Mouse (Mus musculus) limb, embryonic 13.5 days (tissue): ENCODE data around the gene Dpm2. TPM values are rescaled to one million over a fixed set of nuclear protein-coding genes. Genes with fewer than 3 reads are reported as not detected.

Source experiments
- ATAC-seq: fragments of 200-750 bp; cut with Nextera tagmentation; 2 replicates; pipeline ENCODE4 v1.8.0; 2017; ENCODE audit warnings: low read depth, moderate number of reproducible peaks, moderate TSS enrichment; ENCODE audit not compliant: low FRiP score
- H3K27ac ChIP-seq: fragments of 300-500 bp; sonication (generic); 2 replicates; pipeline ENCODE4 v1.5.1; 2015; ENCODE audit warnings: inconsistent platforms, mild to moderate bottlenecking, moderate library complexity
- H3K27me3 ChIP-seq: fragments of 300-500 bp; sonication (generic); 2 replicates; pipeline ENCODE4 v1.6.1; 2015; ENCODE audit warnings: mild to moderate bottlenecking, inconsistent platforms
- H3K36me3 ChIP-seq: fragments of 300-500 bp; sonication (generic); 2 replicates; pipeline ENCODE4 v1.6.1; 2015; ENCODE audit warnings: inconsistent platforms, mild to moderate bottlenecking, moderate library complexity
- H3K4me1 ChIP-seq: fragments of 300-500 bp; sonication (generic); 2 replicates; pipeline ENCODE4 v1.6.1; 2015; ENCODE audit warnings: inconsistent platforms
- H3K4me2 ChIP-seq: fragments of 300-500 bp; sonication (generic); replicated peaks from 2 replicates; pipeline ENCODE4 v1.6.1; 2015; ENCODE audit warnings: inconsistent platforms, mild to moderate bottlenecking, moderate library complexity
- H3K4me3 ChIP-seq: fragments of 300-500 bp; sonication (generic); 2 replicates; pipeline ENCODE4 v1.5.1; 2015; ENCODE audit warnings: moderate library complexity, mild to moderate bottlenecking, inconsistent platforms
- H3K9ac ChIP-seq: fragments of 300-500 bp; sonication (generic); 2 replicates; pipeline ENCODE4 v1.6.1; 2015; ENCODE audit warnings: mild to moderate bottlenecking, inconsistent platforms
- H3K9me3 ChIP-seq: fragments of 300-500 bp; sonication (generic); 2 replicates; pipeline ENCODE4 v1.6.1; 2016; ENCODE audit warnings: inconsistent platforms
- WGBS: fragments of 180-500 bp; shearing (Covaris S2); methylation state at CpG from one replicate; pipeline ENCODE4 v1.1.7; 2015; 5-methylcytosine and 5-hydroxymethylcytosine counted together
- polyA plus RNA-seq: library from polyadenylated mRNA; unstranded; fragments of >200 nt; fragmentation: Nextera tagmentation; extraction: Ambion mirVana; gene quantifications from 2 replicates; pipeline ENCODE4 v1.2.1, GENCODE M21; 2015

The Dpm2 gene
- polyA plus RNA-seq, 1 experiment from 2014 or later, result 111 TPM

DNA sequence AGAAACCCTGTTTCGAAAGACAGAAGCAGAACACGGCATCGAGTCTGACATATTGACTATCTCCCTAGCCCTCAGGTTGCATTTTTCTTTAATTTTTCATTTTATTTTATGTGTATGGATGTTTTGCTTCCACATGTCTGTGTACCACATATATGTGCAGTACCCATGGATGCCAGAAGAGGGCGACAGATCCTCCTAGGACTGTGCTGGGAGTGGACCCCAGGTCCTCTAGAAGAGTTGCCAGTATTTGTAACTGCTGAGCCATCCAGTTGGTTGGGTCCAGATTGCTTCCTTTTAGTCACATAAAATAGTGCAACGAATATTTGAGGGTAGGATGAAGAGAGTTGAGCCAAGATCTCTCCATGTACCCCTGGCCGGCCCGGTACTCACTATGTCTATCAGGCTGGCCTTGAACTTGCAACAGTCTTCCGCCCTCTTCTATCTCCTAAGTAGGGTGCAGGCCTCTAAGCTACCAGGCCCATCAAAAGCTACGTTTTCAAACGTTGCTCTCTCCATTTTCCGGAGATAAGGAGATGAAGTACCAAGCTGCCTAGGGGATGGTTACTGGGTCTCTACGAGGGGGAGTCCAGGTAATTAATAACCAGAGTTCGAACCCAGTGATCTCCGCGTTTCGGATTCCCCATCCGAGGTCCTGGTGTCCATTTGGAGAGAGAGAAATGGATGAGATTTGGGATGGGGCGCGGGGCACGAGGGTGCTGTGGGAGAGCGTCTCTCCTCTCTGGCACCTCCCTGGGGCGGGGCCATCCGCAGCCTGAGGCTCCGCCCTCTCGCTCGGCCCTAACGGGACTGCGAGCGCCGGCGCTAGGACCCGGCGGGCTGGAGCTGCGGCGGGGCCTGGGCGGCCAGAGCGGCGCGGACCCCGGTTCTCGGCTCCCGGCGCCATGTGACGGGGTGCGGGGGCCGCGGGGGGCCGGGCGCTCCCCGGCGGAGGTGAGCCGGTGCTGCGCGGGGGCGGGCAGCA, 35.8 kb downstream of the Dpm2 start:
- Histone ChIP-seq H3K4me2 (peak overlapping the region; percentile 86), H3K9me3 (no peaks in the 10 kb centered on the region), H3K4me3 (peak overlapping the region; percentile 77), H3K27me3 (no peaks in the 10 kb centered on the region), H3K27ac (no peak overlapping the region), H3K36me3 (no peaks in the 10 kb centered on the region), H3K9ac (peak overlapping the region; percentile 87), H3K4me1 (peaks cover 51% of the 10 kb centered on the region)
- WGBS, result 12% methylated on average over 48 of the region's 55 CpGs
- peak; percentile 78 for ATAC-seq

DNA sequence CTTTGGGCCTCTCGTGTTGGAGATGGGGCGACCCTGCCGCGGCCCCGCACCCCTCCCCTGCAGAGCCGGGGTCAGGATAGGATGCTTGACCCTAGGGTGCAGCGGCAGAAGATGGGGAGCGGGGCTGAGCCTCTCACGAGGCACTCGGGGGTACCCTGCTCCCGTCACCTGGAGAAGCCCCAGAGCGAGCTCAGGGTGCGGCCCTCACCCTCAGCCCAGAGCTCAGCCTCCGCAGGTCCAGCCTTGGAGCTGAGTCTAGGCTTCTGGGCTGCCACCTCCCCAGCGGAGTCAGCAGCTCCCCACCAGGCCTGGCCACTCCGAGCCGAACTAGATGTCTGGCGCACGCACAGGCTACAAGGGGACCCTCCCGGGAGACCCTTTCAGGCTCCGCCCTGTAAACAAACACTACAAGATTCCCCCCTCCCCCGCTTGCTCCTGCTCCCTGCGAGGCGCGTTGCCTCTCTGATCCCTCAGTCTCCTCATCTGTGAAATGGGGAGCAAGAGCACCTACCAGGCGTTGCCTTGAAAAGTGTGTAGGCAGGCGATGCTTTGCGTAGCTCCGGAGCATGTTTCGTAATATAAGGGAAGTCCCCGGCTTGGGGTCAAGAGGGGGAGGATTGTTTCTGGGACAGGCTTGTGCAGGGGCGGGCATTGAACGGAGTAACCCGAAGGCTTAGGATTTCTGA, 36.7 kb downstream of the Dpm2 start:
- H3K27me3 ChIP-seq, result no peaks in the 10 kb centered on the region
- H3K9ac ChIP-seq, result peak overlapping the region; percentile 87
- 7% methylated on average over 34 of the region's 34 CpGs for WGBS
- H3K4me3 ChIP-seq, result peak overlapping the region; percentile 77
- peaks cover 44% of the 10 kb centered on the region for H3K4me1 ChIP-seq
- H3K36me3 ChIP-seq, result peaks cover 5% of the 10 kb centered on the region
- H3K9me3 ChIP-seq, result no peaks in the 10 kb centered on the region
- peak; percentile 22 for ATAC-seq
- peak overlapping the region; percentile 28; the same call in 1 of the 2 replicates for H3K27ac ChIP-seq
- H3K4me2 ChIP-seq, result peak overlapping the region; percentile 86

DNA sequence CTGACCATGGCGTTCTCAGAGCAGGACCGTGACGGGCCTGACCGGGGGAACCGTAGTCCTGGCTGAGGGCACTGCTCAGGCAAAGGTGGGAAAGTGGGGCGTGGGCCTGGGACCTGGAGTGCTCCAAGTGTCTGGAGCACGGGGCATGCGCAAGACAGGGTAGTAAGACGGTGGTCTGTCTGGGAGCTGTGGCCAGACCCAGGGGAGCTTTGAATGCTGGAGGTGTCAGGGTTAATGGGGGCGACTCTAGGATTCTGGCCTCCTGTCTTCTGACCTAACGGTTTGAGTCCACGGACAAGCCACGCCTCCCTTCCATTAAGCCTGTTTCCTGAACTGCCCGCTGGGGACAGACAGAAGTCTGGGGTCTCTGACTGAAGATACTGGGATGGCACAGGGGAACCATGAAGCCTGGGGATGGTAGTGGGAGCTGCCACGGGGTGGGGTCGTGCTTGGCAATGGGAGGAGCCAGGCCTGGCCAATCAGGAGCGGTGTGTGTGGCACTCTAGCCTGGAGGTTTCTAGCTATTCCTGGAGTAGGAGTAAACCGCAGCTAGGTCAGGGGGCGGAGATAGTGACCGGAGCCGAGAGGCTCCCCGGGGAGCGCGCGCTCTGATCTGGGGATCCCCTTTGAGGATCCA, 37.6 kb downstream of the Dpm2 start:
- H3K4me1 ChIP-seq, result peaks cover 42% of the 10 kb centered on the region
- peak; percentile 45; the same call in 1 of the 2 replicates for ATAC-seq
- no peaks in the 10 kb centered on the region for H3K9me3 ChIP-seq
- peak overlapping the region; percentile 77 for H3K4me3 ChIP-seq
- peak overlapping the region; percentile 55; the same call in 1 of the 2 replicates for H3K27ac ChIP-seq
- WGBS, result 4% methylated on average over 25 of the region's 25 CpGs
- peaks cover 13% of the 10 kb centered on the region for H3K36me3 ChIP-seq
- H3K27me3 ChIP-seq, result no peaks in the 10 kb centered on the region
- peak overlapping the region; percentile 87; the same call in 1 of the 2 replicates for H3K9ac ChIP-seq
- peak overlapping the region; percentile 86 for H3K4me2 ChIP-seq

DNA sequence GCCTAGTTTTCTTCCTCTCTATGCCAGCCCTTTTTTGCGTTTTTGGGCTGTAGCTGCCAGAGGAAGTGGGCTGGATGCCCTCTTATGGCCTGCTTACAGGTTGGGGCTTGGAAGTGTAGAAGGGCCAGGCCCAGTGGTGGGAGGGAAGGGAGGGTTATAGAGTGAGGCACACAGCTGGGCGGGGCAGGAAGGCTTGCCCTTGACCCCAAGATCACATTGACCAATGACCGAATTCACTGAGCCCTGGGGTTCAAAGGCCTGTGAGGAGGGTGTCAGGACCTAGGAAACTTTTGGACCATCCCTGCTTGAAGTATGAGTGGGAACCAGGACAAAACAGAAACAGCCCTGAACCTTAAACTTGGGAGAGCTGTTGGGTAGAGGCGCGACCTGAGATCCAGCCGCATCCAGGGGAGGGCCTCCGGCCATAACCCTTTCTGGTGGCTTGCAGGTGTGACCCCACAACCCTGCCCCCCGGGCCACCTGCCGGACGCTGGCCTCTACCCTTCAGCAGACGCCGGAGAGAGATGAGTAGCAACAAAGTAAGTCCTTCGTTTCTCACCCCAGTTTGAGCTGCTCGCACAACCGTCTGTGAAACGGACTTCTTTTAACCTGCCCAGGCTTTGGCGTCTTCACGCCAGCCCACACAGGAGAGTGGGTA, 38.2 kb downstream of the Dpm2 start:
- no peak for ATAC-seq
- peaks cover 42% of the 10 kb centered on the region for H3K4me1 ChIP-seq
- no peaks in the 10 kb centered on the region for H3K9me3 ChIP-seq
- no peaks in the 10 kb centered on the region for H3K27me3 ChIP-seq
- peak overlapping the region; percentile 86 for H3K4me2 ChIP-seq
- H3K4me3 ChIP-seq, result peak overlapping the region; percentile 77
- H3K9ac ChIP-seq, result peak overlapping the region; percentile 27; the same call in 1 of the 2 replicates
- WGBS, result 43% methylated on average over 18 of the region's 18 CpGs
- H3K36me3 ChIP-seq, result peaks cover 19% of the 10 kb centered on the region
- peak overlapping the region; percentile 55; the same call in 1 of the 2 replicates for H3K27ac ChIP-seq

DNA sequence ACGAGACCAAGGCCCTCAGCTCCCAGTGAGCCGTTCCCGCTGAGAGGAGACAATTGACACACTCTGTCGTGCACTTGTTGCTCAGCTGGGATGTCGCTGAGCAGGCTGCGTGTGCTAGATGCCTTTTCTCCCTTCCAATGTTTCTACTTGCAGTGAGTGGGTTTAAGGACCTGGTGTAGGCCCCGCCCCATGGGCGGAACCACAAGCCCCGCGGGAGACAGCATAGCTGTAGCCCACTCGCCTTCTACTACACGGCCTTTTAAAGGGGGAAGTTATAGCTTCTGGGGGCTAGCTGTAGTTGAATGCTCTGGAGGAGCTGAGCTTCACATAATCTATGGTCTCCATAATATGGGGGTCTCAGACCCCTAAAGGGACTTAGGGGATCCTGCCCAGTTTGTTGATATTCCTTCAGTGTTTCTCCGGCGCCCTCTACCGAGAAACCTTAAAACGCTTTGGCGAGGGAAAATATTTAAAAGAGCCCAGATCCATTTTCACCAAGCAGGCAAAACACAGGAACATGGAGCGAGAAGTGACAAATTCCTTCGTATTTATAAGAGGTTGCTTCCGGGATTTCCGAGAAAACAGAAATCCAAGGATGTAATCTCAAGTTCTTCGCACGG, 40.1 kb downstream of the Dpm2 start:
- Histone ChIP-seq H3K36me3 (peaks cover 33% of the 10 kb centered on the region), H3K9me3 (no peaks in the 10 kb centered on the region), H3K27me3 (no peaks in the 10 kb centered on the region), H3K27ac (peak overlapping the region; percentile 23; the same call in 1 of the 2 replicates), H3K4me2 (peak overlapping the region; percentile 64), H3K9ac (peak overlapping the region; percentile 20; the same call in 1 of the 2 replicates), H3K4me1 (peaks cover 42% of the 10 kb centered on the region), H3K4me3 (peak overlapping the region; percentile 42)
- WGBS, result 16% methylated on average over 23 of the region's 23 CpGs
- no peak for ATAC-seq

DNA sequence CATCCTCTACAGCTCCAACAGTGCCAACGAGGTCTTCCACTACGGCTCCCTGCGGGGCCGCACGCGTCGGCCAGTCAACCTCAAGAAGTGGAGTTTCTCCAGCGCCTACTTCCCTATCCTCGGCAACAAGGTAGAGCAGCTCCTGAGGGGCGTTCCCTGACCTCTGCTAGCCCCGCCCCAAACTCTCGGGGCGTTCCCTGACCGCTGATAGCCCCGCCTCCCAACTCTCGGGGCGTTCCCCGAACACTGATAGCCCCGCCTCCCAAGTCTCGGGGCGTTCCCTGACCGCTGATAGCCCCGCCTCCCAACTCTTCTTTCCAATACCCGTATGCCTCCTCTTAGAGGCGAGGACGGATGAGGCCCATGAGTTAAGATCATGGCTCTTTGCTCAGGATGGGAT, 41.6 kb downstream of the Dpm2 start:
- H3K36me3 ChIP-seq, result peaks cover 47% of the 10 kb centered on the region
- no peak overlapping the region for H3K4me2 ChIP-seq
- no peak overlapping the region for H3K27ac ChIP-seq
- H3K9me3 ChIP-seq, result peaks cover 4% of the 10 kb centered on the region; the same call in 1 of the 2 replicates
- peaks cover 38% of the 10 kb centered on the region for H3K4me1 ChIP-seq
- H3K4me3 ChIP-seq, result no peak overlapping the region
- no peak overlapping the region for H3K9ac ChIP-seq
- ATAC-seq, result no peak
- H3K27me3 ChIP-seq, result no peaks in the 10 kb centered on the region
- whole genome bisulfite sequencing, result 67% methylated on average over 26 of the region's 26 CpGs

DNA sequence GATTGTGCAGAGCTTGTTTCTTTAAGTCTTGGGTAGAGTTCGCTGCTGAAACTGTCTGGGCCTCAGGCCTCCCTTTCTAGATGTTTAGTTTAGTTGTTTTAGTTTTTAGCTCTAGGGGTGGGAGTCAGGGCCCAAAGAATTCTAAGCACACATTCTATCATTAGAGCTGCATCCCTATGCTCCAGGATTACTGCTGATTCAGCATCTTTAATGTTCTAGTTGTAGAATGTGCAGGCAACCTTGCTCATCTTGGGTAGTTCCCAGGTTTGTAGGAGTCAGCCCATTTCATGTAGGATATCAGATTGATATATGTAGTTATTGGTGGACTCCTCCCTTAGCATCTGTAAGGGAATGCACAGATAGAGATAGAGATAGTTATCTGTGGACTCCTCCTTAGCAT, 46.5 kb downstream of the Dpm2 start:
- no peak overlapping the region for H3K4me3 ChIP-seq
- peaks cover 38% of the 10 kb centered on the region for H3K4me1 ChIP-seq
- ATAC-seq, result no peak
- peaks cover 4% of the 10 kb centered on the region; the same call in 1 of the 2 replicates for H3K9me3 ChIP-seq
- no peaks in the 10 kb centered on the region for H3K27me3 ChIP-seq
- peaks cover 64% of the 10 kb centered on the region for H3K36me3 ChIP-seq
- H3K9ac ChIP-seq, result no peak overlapping the region
- H3K4me2 ChIP-seq, result no peak overlapping the region
- H3K27ac ChIP-seq, result no peak overlapping the region
- WGBS, result 97% methylated on average over 1 of the region's 1 CpGs

DNA sequence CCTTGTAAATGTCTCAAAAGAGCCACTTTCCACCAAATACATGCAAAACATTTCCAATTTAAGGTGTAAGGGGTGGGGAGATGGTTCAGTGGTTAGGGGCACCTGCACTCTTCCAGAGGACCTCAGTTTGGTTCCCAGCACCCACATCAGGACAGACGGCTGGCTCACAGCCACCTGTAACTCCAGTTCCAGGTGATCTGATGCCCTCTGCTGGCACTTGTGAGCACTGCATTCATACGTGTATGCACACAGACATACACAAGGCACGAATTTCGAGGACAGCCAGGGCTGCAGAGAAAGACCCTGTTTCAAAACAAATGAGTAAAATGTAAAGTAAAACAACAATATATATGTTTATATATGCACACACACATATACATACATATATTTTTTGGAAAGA, 46.9 kb downstream of the Dpm2 start:
- Histone ChIP-seq H3K9ac (no peak overlapping the region), H3K27me3 (no peaks in the 10 kb centered on the region), H3K4me3 (no peak overlapping the region), H3K27ac (no peak overlapping the region), H3K36me3 (peaks cover 59% of the 10 kb centered on the region), H3K4me2 (no peak overlapping the region), H3K4me1 (peaks cover 40% of the 10 kb centered on the region), H3K9me3 (peaks cover 4% of the 10 kb centered on the region; the same call in 1 of the 2 replicates)
- WGBS, result 95% methylated on average over 4 of the region's 4 CpGs
- no peak for ATAC-seq

DNA sequence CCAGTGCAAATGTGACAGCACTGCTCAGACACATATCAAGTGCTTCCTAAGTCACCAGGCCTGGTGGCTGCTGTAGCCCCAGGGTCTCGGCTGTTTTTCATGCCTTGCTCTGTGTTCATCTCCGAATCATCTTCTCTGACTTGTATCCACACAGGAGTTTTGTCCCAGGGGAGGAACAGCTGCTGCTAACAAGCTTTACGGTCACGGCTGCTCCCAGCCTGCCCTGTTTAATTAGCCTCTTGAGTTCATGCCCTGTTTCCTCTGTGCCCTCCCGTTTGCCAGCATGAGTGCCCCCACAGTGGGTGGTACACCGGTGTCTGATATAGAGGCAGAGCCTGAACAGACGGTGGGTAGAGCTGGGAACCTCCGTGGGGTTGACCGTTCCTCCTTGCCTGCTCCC, 47.4 kb downstream of the Dpm2 start:
- Histone ChIP-seq H3K36me3 (peaks cover 55% of the 10 kb centered on the region), H3K9me3 (peaks cover 4% of the 10 kb centered on the region; the same call in 1 of the 2 replicates), H3K4me3 (no peak overlapping the region), H3K4me1 (peaks cover 40% of the 10 kb centered on the region), H3K27ac (no peak overlapping the region), H3K4me2 (no peak overlapping the region), H3K9ac (no peak overlapping the region), H3K27me3 (no peaks in the 10 kb centered on the region)
- no peak for ATAC-seq
- 69% methylated on average over 9 of the region's 9 CpGs for WGBS

DNA sequence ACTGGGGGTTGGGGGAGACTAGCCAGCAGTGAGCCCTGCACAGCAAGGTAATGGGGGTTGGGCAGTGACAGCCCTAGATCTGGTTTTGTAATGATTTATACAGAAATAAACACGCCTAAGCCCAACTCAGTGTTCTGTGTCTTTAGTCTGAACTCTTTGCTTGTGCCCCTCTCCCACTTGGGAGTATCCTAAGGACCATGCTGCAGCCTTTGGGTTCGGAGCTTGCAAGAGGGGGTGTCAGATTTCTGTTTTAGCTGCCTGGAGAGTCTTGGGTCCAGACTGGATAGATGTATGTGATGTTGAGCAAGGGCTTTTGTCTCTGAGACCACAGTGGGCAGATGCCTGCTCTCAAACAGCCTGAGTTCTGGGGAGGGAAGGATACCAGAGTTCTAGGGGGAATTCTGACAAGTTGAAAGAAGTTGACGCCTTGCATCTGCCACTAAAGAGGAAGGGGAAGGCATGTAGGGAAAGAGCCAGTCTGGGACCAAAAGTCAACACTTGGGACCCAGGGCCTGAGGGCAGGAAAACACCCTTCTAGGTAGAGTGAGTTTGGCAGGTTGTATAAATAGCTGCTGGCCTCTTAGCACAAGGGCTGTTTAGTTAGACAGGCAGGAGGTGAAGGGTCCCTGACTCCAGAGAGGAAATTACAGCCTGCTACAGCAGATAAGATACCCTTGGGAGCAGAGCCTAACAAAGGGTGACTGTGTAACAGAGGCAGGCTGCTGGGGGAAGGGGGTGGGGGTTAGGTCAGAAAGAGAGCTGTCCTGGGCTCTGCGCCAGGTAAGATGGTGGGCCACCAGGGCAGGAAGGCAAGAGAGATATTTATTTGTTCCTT, 50.2 kb downstream of the Dpm2 start:
- peak overlapping the region; percentile 23 for H3K4me2 ChIP-seq

More for the DNA sequence above, 50.2 kb downstream of the Dpm2 start:
- no peaks in the 10 kb centered on the region for H3K27me3 ChIP-seq
- ATAC-seq, result peak; percentile 49
- WGBS, result 16% methylated on average over 4 of the region's 4 CpGs
- peak overlapping the region; percentile 92 for H3K27ac ChIP-seq
- H3K9ac ChIP-seq, result peak overlapping the region; percentile 51
- peaks cover 4% of the 10 kb centered on the region; the same call in 1 of the 2 replicates for H3K9me3 ChIP-seq
- H3K4me3 ChIP-seq, result no peak overlapping the region
- peaks cover 58% of the 10 kb centered on the region for H3K4me1 ChIP-seq
- peaks cover 31% of the 10 kb centered on the region for H3K36me3 ChIP-seq
